Mouse (Mus musculus): ENCODE results near the gene Dnajc3.

The Dnajc3 gene

GRCm38 (mm10) chr14:118937533-118938492 lies at the start of gene Dnajc3:
TSS of gene Dnajc3 (plus strand) at chr14:118937976.
- peak; percentile 99 to 100 for DNase-seq (ENCODE audit: low spot score in 2 of 2)

- peak; percentile 75 to 77 for DNase-seq (ENCODE audit: low spot score in 2 of 2)
Observed at GRCm38 (mm10) chr14:118890101-118890500, 47.7 kb upstream of the Dnajc3 start.

GRCm38 (mm10) chr14:118895228-118895627 lies 42.5 kb upstream of the Dnajc3 start:
- DNase-seq (ENCODE audit: low spot score in 2 of 2) = no peak

GRCm38 (mm10) chr14:118895655-118896054 lies 42.1 kb upstream of the Dnajc3 start:
- no peak for DNase-seq (ENCODE audit: low spot score in 2 of 2)

- DNase-seq (ENCODE audit: low spot score in 2 of 2) = no peak
Observed at GRCm38 (mm10) chr14:118899940-118900339, 37.8 kb upstream of the Dnajc3 start.

- no peak for DNase-seq (ENCODE audit: low spot score in 2 of 2)
Observed at GRCm38 (mm10) chr14:118900911-118901310, 36.9 kb upstream of the Dnajc3 start.

GRCm38 (mm10) chr14:118903397-118903796 lies 34.4 kb upstream of the Dnajc3 start:
- DNase-seq (ENCODE audit: low spot score in 2 of 2) = no peak

- no peak for DNase-seq (ENCODE audit: low spot score in 2 of 2)
Observed at GRCm38 (mm10) chr14:118903867-118904562, 33.8 kb upstream of the Dnajc3 start.

- no peak for DNase-seq (ENCODE audit: low spot score in 2 of 2)
Observed at GRCm38 (mm10) chr14:118907592-118907991, 30.2 kb upstream of the Dnajc3 start.

GRCm38 (mm10) chr14:118909872-118910271 lies 27.9 kb upstream of the Dnajc3 start:
- DNase-seq (ENCODE audit: low spot score in 2 of 2) = no peak

- peak; percentile 81 to 84 for DNase-seq (ENCODE audit: low spot score in 2 of 2)
Observed at GRCm38 (mm10) chr14:118910332-118911222, 27.2 kb upstream of the Dnajc3 start.

- DNase-seq (ENCODE audit: low spot score in 2 of 2) = no peak
Observed at GRCm38 (mm10) chr14:118911521-118911920, 26.3 kb upstream of the Dnajc3 start.

GRCm38 (mm10) chr14:118913651-118914050 lies 24.1 kb upstream of the Dnajc3 start:
- DNase-seq (ENCODE audit: low spot score in 2 of 2) = no peak

- peak in 1 of 2 experiments; percentile 37 for DNase-seq (ENCODE audit: low spot score in 2 of 2)
Observed at GRCm38 (mm10) chr14:118919025-118919424, 18.8 kb upstream of the Dnajc3 start.

GRCm38 (mm10) chr14:118920654-118921053 lies 17.1 kb upstream of the Dnajc3 start:
- no peak for DNase-seq (ENCODE audit: low spot score in 2 of 2)

GRCm38 (mm10) chr14:118922251-118922650 lies 15.5 kb upstream of the Dnajc3 start:
- peak in 1 of 2 experiments; percentile 36 for DNase-seq (ENCODE audit: low spot score in 2 of 2)

- DNase-seq (ENCODE audit: low spot score in 2 of 2) = no peak
Observed at GRCm38 (mm10) chr14:118922667-118923184, 15.1 kb upstream of the Dnajc3 start.

- peak; percentile 82 to 83 for DNase-seq (ENCODE audit: low spot score in 2 of 2)
Observed at GRCm38 (mm10) chr14:118924673-118925615, 12.8 kb upstream of the Dnajc3 start, which contains the start of gene Dzip1. TSS of gene Dzip1 (minus strand) at chr14:118925460.

- DNase-seq (ENCODE audit: low spot score in 2 of 2) = no peak
Observed at GRCm38 (mm10) chr14:118928565-118928964, 9.2 kb upstream of the Dnajc3 start.

GRCm38 (mm10) chr14:118929779-118930178 lies 8.0 kb upstream of the Dnajc3 start:
- DNase-seq (ENCODE audit: low spot score in 2 of 2) = no peak

Measured in right cerebral cortex, adult 2 months (tissue).